Mouse (Mus musculus) duodenum, adult 2 months (tissue): Measurements from ENCODE around the gene Gm44965. TPM values are rescaled to one million over a fixed set of nuclear protein-coding genes. Genes with fewer than 3 reads are reported as not detected.

ENCODE experiments used
- polyA plus RNA-seq: library from polyadenylated mRNA; depleted of rRNA; stranded (reverse); fragments of >200 nt; gene quantifications from 2 replicates; pipeline ENCODE4 v1.2.3, GENCODE M21; 2012; ENCODE audit warnings: low replicate concordance; rRNA removed

Gene Gm44965
- polyA plus RNA-seq = not detected in 2 replicates

GRCm38 (mm10) chr6:48593158-48594042 lies at the start of gene Gm44965, which contains the start of gene Repin1:
Gm44965 (plus strand) TSS chr6:48593941.
Repin1 (plus strand) TSS chr6:48593883.

GRCm38 (mm10) chr6:48554280-48555103 lies 39.2 kb upstream of the Gm44965 start, which contains the start of gene Lrrc61:
Lrrc61 (plus strand) TSS chr6:48554796.

GRCm38 (mm10) chr6:48572572-48573061 lies 21.1 kb upstream of the Gm44965 start, which contains the start of gene Rarres2:
Rarres2 (minus strand) TSS chr6:48572789.

GRCm38 (mm10) chr6:48589194-48589750 lies 4.5 kb upstream of the Gm44965 start, which contains the start of gene Gm45021:
Gm45021 (plus strand) TSS chr6:48589610.

GRCm38 (mm10) chr6:48601271-48602079 lies 7.7 kb downstream of the Gm44965 start, which contains the start of gene Zfp775:
Zfp775 (plus strand) TSS chr6:48602063.

GRCm38 (mm10) chr6:48626464-48626863 lies 32.7 kb downstream of the Gm44965 start, which contains the start of gene AI854703:
AI854703 (plus strand) TSS chr6:48626764.

GRCm38 (mm10) chr6:48646995-48647394 lies 53.3 kb downstream of the Gm44965 start, which contains the start of gene Gimap8:
Gimap8 (plus strand) TSS chr6:48647234.

Other genes with a start within 250 kb of the Gm44965 start
- gene Krba1, start 198.4 kb upstream of the Gm44965 start, polyA plus RNA-seq = 9.1 and 12.5 TPM in 2 replicates
- gene Zfp467, start 148.1 kb upstream of the Gm44965 start, polyA plus RNA-seq = 21.7 and 31.1 TPM in 2 replicates
- gene Sspo, start 145.7 kb upstream of the Gm44965 start, polyA plus RNA-seq = 0.99 and 1.9 TPM in 2 replicates
- gene Atp6v0e2, start 56.3 kb upstream of the Gm44965 start, polyA plus RNA-seq = 21.6 and 36.5 TPM in 2 replicates
- gene Lrrc61, start 39.1 kb upstream of the Gm44965 start, polyA plus RNA-seq = 17.9 and 19.5 TPM in 2 replicates
- gene Rarres2, start 21.2 kb upstream of the Gm44965 start, polyA plus RNA-seq = 29.5 and 42.3 TPM in 2 replicates
- gene Gm45021, start 4.3 kb upstream of the Gm44965 start, polyA plus RNA-seq = not detected in 2 replicates
- gene Repin1, start 58 bp upstream of the Gm44965 start, polyA plus RNA-seq = 8.1 and 17.1 TPM in 2 replicates
- gene Zfp775, start 8.1 kb downstream of the Gm44965 start, polyA plus RNA-seq = 1.8 and 2.5 TPM in 2 replicates
- gene AI854703, start 32.8 kb downstream of the Gm44965 start, polyA plus RNA-seq = 0.48 and 0.78 TPM in 2 replicates
- gene Gimap8, start 53.3 kb downstream of the Gm44965 start, polyA plus RNA-seq = 0.27 and 0.54 TPM in 2 replicates
- gene Gimap9, start 82.2 kb downstream of the Gm44965 start, polyA plus RNA-seq = 0.26 and 0.53 TPM in 2 replicates
- 1.3 and 6.1 TPM in 2 replicates for gene Gimap4, start 90.6 kb downstream of the Gm44965 start, polyA plus RNA-seq
- gene Gimap6, start 114.3 kb downstream of the Gm44965 start, polyA plus RNA-seq = 0.92 and 2.6 TPM in 2 replicates
- gene Gm28053, start 124.7 kb downstream of the Gm44965 start, polyA plus RNA-seq = not detected in 2 replicates
- gene Gimap7, start 124.7 kb downstream of the Gm44965 start, polyA plus RNA-seq = 0.63 and 2.0 TPM in 2 replicates
- gene Gimap1, start 145.1 kb downstream of the Gm44965 start, polyA plus RNA-seq = 10.2 and 21.6 TPM in 2 replicates
- gene Gimap5, start 152.3 kb downstream of the Gm44965 start, polyA plus RNA-seq = 7.1 and 9.2 TPM in 2 replicates
- 3.7 and 11.7 TPM in 2 replicates for gene Gimap3, start 176.9 kb downstream of the Gm44965 start, polyA plus RNA-seq
- gene Tmem176a, start 247.0 kb downstream of the Gm44965 start, polyA plus RNA-seq = 106 and 117 TPM in 2 replicates
- 210 and 214 TPM in 2 replicates for gene Tmem176b, start 247.6 kb downstream of the Gm44965 start, polyA plus RNA-seq